18 mouse cellular contexts compared by ENCODE assay signal in genomic region chr8:86331383-86331782, GRCm38 (mm10).
"Had no signal": no experiment of that assay in that cellular context is flagged by ENCODE, and none has a peak within 500 bp of the region (broad histone marks: within the 10 kb centered on the region; RNA-seq: fewer than 3 reads in every experiment).

No protein-coding gene starts in this region.

- H3K4me2 ChIP-seq: lung, embryonic 14.5 days; midbrain, embryonic 12.5 days; neural tube, embryonic 13.5 days; neural tube, embryonic 15.5 days had no signal

- H3K9ac ChIP-seq: liver, embryonic 14.5 days; lung, embryonic 14.5 days; midbrain, embryonic 12.5 days; neural tube, embryonic 13.5 days; neural tube, embryonic 15.5 days had no signal

- ATAC-seq: midbrain, embryonic 16.5 days had no signal

- H3K36me3 ChIP-seq: midbrain, embryonic 10.5 days; midbrain, embryonic 12.5 days; neural tube, embryonic 13.5 days; neural tube, embryonic 15.5 days had no signal

- H3K4me3 ChIP-seq: midbrain, embryonic 10.5 days; midbrain, embryonic 12.5 days; myocyte; neural tube, embryonic 13.5 days; neural tube, embryonic 15.5 days had no signal

- H3K27me3 ChIP-seq: midbrain, embryonic 12.5 days; neural tube, embryonic 13.5 days; neural tube, embryonic 15.5 days had no signal

- H3K9me3 ChIP-seq: midbrain, embryonic 10.5 days; midbrain, embryonic 12.5 days; neural tube, embryonic 13.5 days; neural tube, embryonic 15.5 days had no signal

- H3K27ac ChIP-seq: liver, embryonic 14.5 days; midbrain, embryonic 10.5 days; midbrain, embryonic 12.5 days; neural tube, embryonic 15.5 days had no signal

- DNase-seq: lung, adult 18-20 months; lung, embryonic 14.5 days; midbrain, embryonic 14.5 days; retina, postnatal 1 day; right cerebral cortex, adult 18-20 months; right cerebral cortex, postnatal 25 days; right cerebral cortex, postnatal 4 days; spleen, adult 18-20 months; thymus, adult 18-20 months; thymus, postnatal 14 days; thymus, postnatal 36 days had no signal
